Mouse (Mus musculus): ENCODE results near the gene Cadm4. TPM values are rescaled to one million over a fixed set of nuclear protein-coding genes. Genes with fewer than 3 reads are reported as not detected.

Gene Cadm4
- total RNA-seq, 1 experiment = 10.8 TPM

DNA sequence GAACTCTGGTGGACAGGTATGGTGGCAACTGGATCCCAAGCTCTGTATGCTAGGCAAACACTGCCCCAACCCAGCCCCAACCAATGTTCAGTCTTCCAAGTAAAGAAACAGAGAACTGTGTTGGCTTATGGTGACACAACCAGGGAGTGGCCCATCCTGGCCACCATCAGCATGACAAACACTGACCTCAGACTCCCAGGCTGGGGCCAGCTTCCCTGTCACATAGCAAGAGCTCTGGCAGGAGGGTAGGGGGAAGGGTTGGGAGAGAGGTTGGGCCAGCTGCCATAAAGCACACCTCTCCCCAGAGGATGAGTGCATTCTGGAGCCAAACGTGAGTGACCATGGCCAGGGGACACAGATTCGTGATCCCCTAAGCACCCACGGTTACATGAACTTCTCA, 22.0 kb upstream of the Cadm4 start:
- DNase-seq (ENCODE audit: low read depth, low spot score) = no peak
- in situ Hi-C loops (cut with MboI; ENCODE audit: low sequenced_read_pairs in 2 of 2, unreplicated experiment in 2 of 2) = no loop called here
- Histone ChIP-seq H3K4me1 (ENCODE audit: control insufficient read depth in 2 of 2, insufficient read depth in 2 of 2, low read length in 2 of 2, poor library complexity in 1 of 2) (peaks cover 8 to 40% of the 10 kb centered on the region in 2 experiments; a peak in 3 of 4 replicates), H3K36me3 (ENCODE audit: control insufficient read depth, insufficient read depth, low read length, poor library complexity, severe bottlenecking) (no peaks in the 10 kb centered on the region), H3K9me3 (ENCODE audit: control insufficient read depth, insufficient read depth, low read depth, low read length) (no peaks in the 10 kb centered on the region), H3K9ac (ENCODE audit: insufficient read depth, low read depth, low read length, poor library complexity, severe bottlenecking) (no peak overlapping the region), H3K27ac (ENCODE audit: insufficient read depth, low read depth, low read length, poor library complexity, severe bottlenecking) (peak overlapping the region; percentile 34; the same call in 1 of the 2 replicates), H3K4me3 (ENCODE audit: insufficient read depth in 1 of 2, low read depth in 1 of 2, low read length in 2 of 2, poor library complexity in 1 of 2, severe bottlenecking in 1 of 2) (no peak overlapping the region)
- TF ChIP-seq CHD2 (IDR thresholded peaks at IDR 0.05; ENCODE audit: low read depth, low read length) (no peak), ZC3H11A (IDR thresholded peaks at IDR 0.05; ENCODE audit: borderline replicate concordance, low read depth, low read length) (no peak), ZNF384 (IDR thresholded peaks at IDR 0.05; ENCODE audit: low read depth, low read length) (no peak), HCFC1 (IDR thresholded peaks at IDR 0.05; ENCODE audit: borderline replicate concordance, insufficient read depth, low read length) (no peak), MAFK (IDR thresholded peaks at IDR 0.05; ENCODE audit: insufficient read depth, low read depth, low read length) (no peak)

DNA sequence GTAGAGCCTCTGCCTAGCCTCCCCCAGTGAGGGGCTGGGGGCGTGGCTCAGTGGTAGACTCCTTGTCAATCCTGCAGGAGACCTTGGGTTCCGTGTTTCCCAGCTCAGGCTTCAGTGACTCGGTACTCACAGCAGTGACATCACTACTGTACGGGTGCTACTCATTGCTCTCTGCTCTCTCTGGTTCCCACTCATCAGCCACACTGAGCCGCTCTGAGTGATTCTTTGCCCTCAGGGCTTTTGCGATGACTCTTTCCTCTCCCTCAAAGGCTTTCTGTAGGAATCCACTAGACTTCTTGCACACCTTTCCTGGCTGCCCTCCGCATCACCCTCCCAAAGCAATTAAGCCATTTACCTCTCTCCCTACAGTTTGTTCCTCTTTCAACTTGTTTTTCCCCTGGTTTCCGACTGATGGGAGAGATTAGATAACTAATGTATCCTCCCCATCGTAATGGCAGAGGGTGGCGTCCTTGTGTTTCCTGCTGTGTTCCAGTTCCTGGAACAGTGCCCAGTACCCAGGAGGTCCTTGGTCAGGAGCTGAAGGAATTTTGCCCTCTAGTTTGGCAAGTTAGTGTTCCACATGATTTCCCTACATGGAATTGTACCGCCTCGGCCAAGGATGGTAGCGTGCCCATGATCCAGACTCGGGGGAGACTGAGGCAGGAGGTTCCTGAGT, 20.3 kb upstream of the Cadm4 start:
- no peak for DNase-seq (ENCODE audit: low read depth, low spot score)

DNA sequence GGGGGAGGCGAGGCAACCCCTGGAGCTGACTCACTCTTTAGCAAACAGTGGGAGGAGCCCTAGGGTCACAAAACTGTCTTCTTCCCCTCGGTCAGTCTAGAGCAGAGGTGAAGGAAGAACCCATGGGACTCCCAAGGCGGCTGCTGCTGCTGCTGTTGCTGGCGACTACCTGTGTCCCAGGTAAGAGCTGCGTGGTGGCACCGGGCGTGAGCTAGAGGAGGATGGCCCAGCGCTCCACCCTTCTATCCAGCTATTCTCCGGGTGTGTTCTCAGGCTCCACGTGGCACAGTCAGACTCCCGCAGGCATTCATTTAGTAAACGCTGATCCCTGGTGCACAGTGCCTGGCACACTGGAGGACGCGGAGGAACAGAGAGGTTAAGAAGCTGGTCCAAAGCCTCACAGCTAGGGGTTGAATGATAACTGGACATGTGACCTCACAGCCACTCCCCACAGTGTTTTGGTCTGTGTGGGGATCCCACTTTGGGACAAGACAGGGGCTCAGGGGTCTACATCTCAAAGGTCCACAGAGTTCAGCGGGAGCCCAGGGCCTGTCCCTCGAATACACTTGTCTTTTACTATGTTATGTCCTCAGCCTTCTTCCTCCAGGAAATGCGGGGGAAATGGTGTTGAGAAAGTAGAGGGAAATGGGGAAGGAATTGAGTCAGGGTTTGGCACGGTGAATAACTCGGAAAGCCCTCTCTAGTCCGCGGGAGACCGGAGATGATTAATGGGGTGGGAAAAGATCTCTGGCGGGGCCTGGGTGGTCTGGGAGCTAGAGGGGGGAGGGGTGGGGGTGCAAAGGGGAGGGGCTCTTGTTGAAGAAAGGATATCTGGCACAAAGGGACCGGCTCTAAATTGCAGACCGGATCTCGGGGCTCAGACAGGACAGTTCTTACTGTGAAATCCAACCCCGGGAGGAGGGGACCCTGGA, 19.2 kb upstream of the Cadm4 start, which contains the start of gene Plaur:
TSS of gene Plaur (plus strand) at position 97 of the 932 bp plus-strand sequence.
- Histone ChIP-seq H3K9ac (ENCODE audit: insufficient read depth, low read depth, low read length, poor library complexity, severe bottlenecking) (peak within 1 kb of the TSS; percentile 38), H3K36me3 (ENCODE audit: control insufficient read depth, insufficient read depth, low read length, poor library complexity, severe bottlenecking) (peaks cover 11% of the 10 kb centered on the region; the same call in 1 of the 2 replicates), H3K27ac (ENCODE audit: insufficient read depth, low read depth, low read length, poor library complexity, severe bottlenecking) (peak within 1 kb of the TSS; percentile 26; the same call in 1 of the 2 replicates), H3K4me1 (ENCODE audit: control insufficient read depth in 2 of 2, insufficient read depth in 2 of 2, low read length in 2 of 2, poor library complexity in 1 of 2) (peaks cover 5 to 33% of the 10 kb centered on the region in 2 experiments; a peak in 3 of 4 replicates), H3K4me3 (ENCODE audit: insufficient read depth in 1 of 2, low read depth in 1 of 2, low read length in 2 of 2, poor library complexity in 1 of 2, severe bottlenecking in 1 of 2) (peak within 1 kb of the TSS; percentile 53 to 60), H3K9me3 (ENCODE audit: control insufficient read depth, insufficient read depth, low read depth, low read length) (no peaks in the 10 kb centered on the region)
- DNase-seq (ENCODE audit: low read depth, low spot score) = no peak
- in situ Hi-C loops (cut with MboI; ENCODE audit: low sequenced_read_pairs in 2 of 2, unreplicated experiment in 2 of 2) = no loop called here
- TF ChIP-seq ZNF384 (IDR thresholded peaks at IDR 0.05; ENCODE audit: low read depth, low read length) (no peak), HCFC1 (IDR thresholded peaks at IDR 0.05; ENCODE audit: borderline replicate concordance, insufficient read depth, low read length) (no peak), CHD2 (IDR thresholded peaks at IDR 0.05; ENCODE audit: low read depth, low read length) (no peak), ZC3H11A (IDR thresholded peaks at IDR 0.05; ENCODE audit: borderline replicate concordance, low read depth, low read length) (no peak), MAFK (IDR thresholded peaks at IDR 0.05; ENCODE audit: insufficient read depth, low read depth, low read length) (no peak)

More for the DNA sequence above, 20.3 kb upstream of the Cadm4 start:
- Histone ChIP-seq H3K9ac (ENCODE audit: insufficient read depth, low read depth, low read length, poor library complexity, severe bottlenecking) (no peak overlapping the region), H3K4me3 (ENCODE audit: insufficient read depth in 1 of 2, low read depth in 1 of 2, low read length in 2 of 2, poor library complexity in 1 of 2, severe bottlenecking in 1 of 2) (no peak overlapping the region; a peak in 1 of 4 replicates), H3K9me3 (ENCODE audit: control insufficient read depth, insufficient read depth, low read depth, low read length) (no peaks in the 10 kb centered on the region), H3K4me1 (ENCODE audit: control insufficient read depth in 2 of 2, insufficient read depth in 2 of 2, low read length in 2 of 2, poor library complexity in 1 of 2) (peaks cover 8 to 38% of the 10 kb centered on the region in 2 experiments; a peak in 3 of 4 replicates), H3K36me3 (ENCODE audit: control insufficient read depth, insufficient read depth, low read length, poor library complexity, severe bottlenecking) (peaks cover 3% of the 10 kb centered on the region; the same call in 1 of the 2 replicates), H3K27ac (ENCODE audit: insufficient read depth, low read depth, low read length, poor library complexity, severe bottlenecking) (no peak overlapping the region)
- TF ChIP-seq MAFK (IDR thresholded peaks at IDR 0.05; ENCODE audit: insufficient read depth, low read depth, low read length) = no peak
- TF ChIP-seq CHD2 (IDR thresholded peaks at IDR 0.05; ENCODE audit: low read depth, low read length) = no peak
- TF ChIP-seq HCFC1 (IDR thresholded peaks at IDR 0.05; ENCODE audit: borderline replicate concordance, insufficient read depth, low read length) = no peak
- no peak for TF ChIP-seq ZNF384 (IDR thresholded peaks at IDR 0.05; ENCODE audit: low read depth, low read length)
- TF ChIP-seq ZC3H11A (IDR thresholded peaks at IDR 0.05; ENCODE audit: borderline replicate concordance, low read depth, low read length) = no peak
- in situ Hi-C loops (cut with MboI; ENCODE audit: low sequenced_read_pairs in 2 of 2, unreplicated experiment in 2 of 2) = no loop called here

DNA sequence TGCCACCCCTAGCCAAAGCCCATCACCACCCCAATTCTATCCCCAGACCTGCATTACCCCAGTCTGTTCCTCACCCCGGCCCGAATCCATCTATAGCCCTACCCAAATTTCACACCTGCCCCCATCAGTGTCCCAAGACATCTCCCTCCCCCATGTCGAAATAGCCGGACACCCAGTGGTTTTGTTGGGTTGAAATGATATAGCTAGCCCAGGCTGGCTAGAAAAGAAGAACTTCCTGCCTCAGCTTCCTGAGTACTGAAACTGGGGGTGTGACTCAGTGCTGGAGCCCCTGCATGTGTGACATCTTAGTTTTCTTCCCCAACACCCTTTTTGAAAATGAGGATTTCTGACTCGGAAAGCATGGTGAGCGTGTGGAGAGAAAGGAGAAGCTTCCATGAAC, 15.0 kb upstream of the Cadm4 start:
- no peak overlapping the region for H3K27ac ChIP-seq (ENCODE audit: insufficient read depth, low read depth, low read length, poor library complexity, severe bottlenecking)
- H3K9me3 ChIP-seq (ENCODE audit: control insufficient read depth, insufficient read depth, low read depth, low read length) = no peaks in the 10 kb centered on the region
- in situ Hi-C loops (cut with MboI; ENCODE audit: low sequenced_read_pairs in 2 of 2, unreplicated experiment in 2 of 2) = no loop called here
- no peak for TF ChIP-seq CHD2 (IDR thresholded peaks at IDR 0.05; ENCODE audit: low read depth, low read length)
- no peak for TF ChIP-seq ZC3H11A (IDR thresholded peaks at IDR 0.05; ENCODE audit: borderline replicate concordance, low read depth, low read length)
- no peak for TF ChIP-seq MAFK (IDR thresholded peaks at IDR 0.05; ENCODE audit: insufficient read depth, low read depth, low read length)
- TF ChIP-seq ZNF384 (IDR thresholded peaks at IDR 0.05; ENCODE audit: low read depth, low read length) = no peak
- TF ChIP-seq HCFC1 (IDR thresholded peaks at IDR 0.05; ENCODE audit: borderline replicate concordance, insufficient read depth, low read length) = no peak
- no peak overlapping the region for H3K4me3 ChIP-seq (ENCODE audit: insufficient read depth in 1 of 2, low read depth in 1 of 2, low read length in 2 of 2, poor library complexity in 1 of 2, severe bottlenecking in 1 of 2)
- no peak overlapping the region for H3K9ac ChIP-seq (ENCODE audit: insufficient read depth, low read depth, low read length, poor library complexity, severe bottlenecking)
- peaks cover 15% of the 10 kb centered on the region; the same call in 1 of the 2 replicates for H3K36me3 ChIP-seq (ENCODE audit: control insufficient read depth, insufficient read depth, low read length, poor library complexity, severe bottlenecking)
- peaks cover 2 to 9% of the 10 kb centered on the region in 2 experiments; a peak in 2 of 4 replicates for H3K4me1 ChIP-seq (ENCODE audit: control insufficient read depth in 2 of 2, insufficient read depth in 2 of 2, low read length in 2 of 2, poor library complexity in 1 of 2)
- DNase-seq (ENCODE audit: low read depth, low spot score) = no peak
